Mouse (Mus musculus) cerebellum, postnatal 25 days (tissue): ENCODE data around the gene Iqgap2.
A peak's percentile ranks its signal among the peaks of the same experiment; 100 is the strongest.

ENCODE experiments used
- DNase-seq, 2 experiments: peaks; one replicate each; pipeline ENCODE4 v3.0.0; 2021; ENCODE audit warnings: mixed read lengths in 2 of 2

Gene Iqgap2

DNA sequence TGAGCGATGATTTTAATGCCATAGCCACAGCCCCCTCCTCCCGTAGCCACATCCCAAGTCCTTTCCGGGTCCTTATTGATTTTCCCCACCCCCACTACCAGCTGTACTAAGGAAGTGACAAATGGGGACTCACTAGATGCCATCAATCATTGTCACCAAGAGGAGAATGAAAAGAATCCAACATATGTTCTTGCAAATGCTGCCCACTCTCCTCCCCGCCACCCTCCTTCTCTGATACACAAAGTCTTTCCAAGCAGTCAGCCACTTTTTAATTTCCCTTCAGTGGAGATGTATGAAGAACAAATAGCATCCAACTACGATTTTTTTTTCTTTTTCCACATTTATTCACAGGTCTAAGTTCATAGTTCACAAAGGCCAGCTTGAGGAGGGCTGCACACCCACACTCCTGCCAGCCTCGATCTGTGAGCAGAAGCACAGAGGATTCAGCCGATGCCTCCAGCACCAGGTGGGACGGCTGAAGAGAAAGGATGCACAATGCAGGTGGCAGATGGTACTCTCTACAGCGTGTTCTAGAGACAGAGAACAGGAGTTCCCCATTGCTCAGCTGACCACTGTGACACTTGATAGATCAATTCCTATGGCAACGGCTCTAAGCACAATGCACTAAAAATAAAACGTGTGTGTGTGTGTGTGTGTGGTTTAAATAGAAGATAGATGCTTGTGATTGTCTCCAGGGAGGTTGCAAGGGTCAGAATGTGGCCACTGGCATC is 116.6 kb downstream of the Iqgap2 start:
- peak; percentile 53 to 61 for DNase-seq

DNA sequence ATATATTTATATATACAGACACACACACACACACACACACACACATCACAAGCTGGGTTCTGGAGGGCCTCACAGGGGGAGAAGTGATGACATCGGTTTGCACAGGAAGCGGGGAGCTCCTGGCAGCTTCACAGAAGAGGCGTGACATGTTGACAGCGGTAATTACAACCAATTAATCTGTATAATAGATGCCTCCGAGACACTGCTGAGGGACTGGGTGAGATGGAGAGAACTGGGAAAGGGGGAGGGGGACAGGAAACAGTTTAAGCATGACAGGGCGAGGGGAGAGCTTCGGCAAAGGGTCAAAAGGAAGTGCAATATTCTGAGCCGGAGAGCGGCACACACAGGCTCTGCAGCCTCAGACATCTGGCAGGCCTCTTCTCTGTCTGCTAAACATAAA is 126.7 kb downstream of the Iqgap2 start:
- no peak for DNase-seq

DNA sequence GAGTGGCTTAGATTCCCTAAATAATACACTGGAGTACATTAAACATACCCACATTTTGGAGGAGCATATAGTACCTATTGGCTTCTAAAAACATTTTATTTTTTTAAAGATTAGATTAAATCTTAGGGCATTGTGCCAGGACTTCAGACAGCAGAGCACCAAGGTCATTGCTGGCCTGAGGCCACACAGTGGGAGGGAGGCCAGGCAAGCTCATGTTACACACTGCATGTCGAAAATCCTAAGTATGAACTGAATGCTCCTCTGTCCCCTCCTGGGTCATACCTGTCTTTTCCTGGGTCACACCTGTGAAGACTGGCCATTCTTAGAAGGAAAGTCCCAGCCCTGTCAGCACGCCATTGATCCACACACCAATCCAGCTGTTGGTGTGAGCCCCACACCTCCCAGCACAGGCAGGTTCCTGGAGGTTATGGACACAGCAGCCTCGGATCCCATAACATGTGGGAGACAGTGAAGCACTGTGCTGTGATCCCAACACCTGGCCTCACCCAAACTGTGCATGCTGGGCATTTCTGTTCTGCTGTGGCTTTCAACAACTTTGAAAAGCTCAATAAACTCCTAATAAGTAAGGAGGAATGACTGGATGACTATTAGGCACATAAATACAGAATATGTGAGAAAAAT is 127.7 kb downstream of the Iqgap2 start:
- no peak for DNase-seq

DNA sequence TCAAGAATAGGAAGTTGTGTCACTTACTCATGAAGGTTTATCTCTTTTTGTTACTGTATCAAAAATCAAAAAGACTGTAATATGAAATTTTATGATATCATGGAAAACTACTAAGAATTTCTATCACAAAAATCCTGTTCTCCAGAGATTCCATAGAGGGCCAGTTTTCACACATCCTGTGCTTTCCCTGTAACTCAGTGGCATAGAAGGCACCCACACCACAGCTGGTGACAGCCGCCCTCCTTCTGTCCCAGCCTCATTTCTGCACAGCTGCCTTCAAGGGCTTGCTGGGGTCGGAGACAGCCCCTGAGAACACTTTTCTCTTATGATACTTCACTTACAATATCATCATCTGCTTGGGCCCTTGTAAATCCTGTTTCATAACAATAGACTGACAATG is 131.9 kb downstream of the Iqgap2 start:
- no peak for DNase-seq

DNA sequence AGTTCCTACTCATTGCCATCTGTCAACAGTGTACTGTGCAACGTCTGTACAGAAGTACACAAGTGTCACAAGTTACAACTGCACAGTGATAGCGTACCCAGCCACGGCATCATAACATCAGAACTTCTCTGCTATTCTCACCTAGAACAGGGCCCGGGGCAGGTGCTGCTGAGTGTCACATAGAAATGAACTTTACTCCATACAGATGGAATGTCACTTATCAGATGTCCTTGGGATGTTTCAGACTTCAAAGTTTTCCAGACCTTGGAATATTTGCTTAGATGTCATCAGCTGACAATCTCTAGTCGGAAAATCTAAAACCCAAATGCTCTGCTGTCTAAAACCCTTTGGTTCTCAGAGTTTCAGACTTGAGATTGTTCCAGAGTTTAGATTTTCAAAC is 137.4 kb downstream of the Iqgap2 start:
- DNase-seq, result no peak

DNA sequence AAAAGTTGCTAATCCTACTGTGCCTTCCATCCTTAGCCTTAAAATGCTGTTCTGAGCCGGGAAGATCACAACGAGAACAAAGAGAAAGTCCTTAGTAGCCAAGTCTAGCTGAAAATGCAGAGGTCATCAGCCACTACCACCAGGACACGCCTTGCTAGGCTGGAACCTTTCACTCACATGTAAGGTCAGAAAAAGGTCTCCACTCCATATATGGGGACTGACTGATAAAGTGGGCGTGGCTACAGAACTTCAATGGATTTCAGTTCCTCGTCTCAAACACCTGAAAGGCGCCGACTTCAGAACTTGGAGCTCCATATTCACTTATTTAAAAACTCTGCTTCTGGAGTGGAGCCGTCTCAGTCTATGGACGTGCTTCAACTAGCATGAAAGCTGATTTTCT is 139.3 kb downstream of the Iqgap2 start:
- DNase-seq, result no peak

DNA sequence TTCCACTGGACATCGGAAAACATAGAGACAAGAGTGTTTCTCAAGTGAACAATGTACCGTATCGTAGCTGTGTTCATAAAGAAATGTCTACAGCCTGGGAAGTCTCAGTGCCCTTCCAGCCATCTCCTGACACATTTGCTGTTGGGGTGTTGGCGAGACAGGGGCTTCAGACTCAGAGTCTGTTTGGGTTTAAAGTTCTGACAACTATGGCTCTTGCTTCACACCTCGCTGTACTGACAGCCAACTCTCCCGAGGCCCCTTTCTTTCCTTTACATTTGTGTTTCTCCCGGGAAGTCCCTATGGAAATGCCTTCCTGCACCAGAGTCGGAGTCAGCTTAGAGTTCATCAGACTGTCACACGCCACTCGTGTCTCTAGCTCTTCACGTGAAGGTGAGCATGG is 144.2 kb downstream of the Iqgap2 start:
- no peak for DNase-seq

DNA sequence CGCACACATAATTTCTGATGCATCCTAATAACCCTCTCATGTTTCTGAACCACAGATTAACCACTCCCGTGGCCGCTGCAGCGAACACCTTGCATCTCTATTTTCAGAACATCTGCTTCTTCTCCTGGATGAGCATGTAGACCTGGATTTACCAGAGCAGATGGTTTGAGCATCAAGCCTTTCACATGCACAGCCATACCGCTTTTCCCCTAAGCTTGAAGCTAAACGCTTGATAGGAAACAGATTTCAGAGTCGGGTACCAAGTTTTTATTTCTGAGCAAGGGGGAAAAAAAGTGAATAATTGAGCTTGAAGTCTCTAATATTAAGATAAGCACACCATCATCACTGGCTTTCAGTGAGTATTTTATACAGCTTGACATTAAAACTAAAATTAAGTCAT is 144.6 kb downstream of the Iqgap2 start:
- DNase-seq, result no peak

DNA sequence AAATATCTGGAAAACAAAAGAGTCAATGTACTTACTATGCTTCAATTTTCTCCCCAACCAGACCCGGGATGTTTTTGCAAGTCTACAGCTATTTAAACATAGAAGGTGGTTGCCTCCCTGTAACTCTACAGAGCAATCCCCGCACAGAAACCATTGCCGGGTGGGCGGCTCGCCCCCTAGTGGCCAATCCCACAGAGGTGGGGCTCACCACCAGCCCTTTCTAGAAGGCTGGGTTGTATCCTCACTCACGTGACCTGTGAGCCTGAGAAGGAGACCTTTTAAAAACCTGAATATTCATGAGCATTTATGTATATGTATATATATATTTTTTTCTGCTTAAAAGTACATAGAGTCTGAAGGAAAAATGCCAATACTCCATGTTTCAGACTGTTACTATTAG is 145.2 kb downstream of the Iqgap2 start:
- DNase-seq, result peak; percentile 53 to 76

DNA sequence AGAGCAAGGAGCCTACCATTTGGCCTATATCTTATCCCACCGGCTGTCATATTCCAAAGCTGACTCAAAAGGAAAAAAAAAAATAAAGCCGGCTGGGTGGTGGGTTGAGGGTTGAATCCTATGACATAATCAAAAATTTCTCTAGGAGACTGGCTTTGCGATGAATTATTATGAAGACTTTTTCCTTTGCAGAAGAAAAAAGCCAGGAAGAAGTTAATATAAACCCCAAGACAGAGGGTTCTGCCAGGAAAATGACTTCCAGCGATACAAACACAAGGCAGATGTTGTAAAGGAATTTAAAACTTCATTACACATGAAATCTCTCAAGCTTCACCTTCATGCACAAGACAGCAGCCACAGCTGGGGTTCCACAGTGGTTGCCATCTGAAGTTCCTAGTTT is 146.3 kb downstream of the Iqgap2 start:
- no peak for DNase-seq

DNA sequence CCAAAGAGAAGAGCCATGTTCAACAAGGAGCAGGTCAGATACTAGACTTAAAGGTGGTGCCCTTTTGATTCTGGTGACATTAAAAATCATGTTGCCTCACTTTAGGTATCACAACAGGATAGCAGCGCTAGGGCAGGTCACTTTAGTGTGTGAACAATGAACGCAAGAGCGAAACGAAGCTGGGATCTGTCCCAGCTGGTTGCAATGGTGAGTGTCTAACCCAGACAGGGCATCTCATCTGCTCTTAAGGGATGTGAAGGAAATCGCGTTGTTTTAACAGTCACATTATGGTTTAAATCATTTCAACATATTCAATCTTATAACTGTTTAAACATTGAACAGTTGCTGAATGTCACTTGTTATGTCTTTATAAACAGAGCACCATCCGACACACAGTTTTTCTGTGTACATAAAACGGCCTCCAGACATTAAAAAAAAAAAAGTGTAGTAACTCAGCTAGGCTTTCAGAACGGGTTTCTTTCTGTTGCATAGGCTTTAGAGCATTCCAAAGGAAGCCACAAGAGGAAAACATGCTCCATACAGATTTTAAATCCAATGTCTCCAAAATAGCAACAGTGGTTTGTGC is 148.7 kb downstream of the Iqgap2 start:
- no peak for DNase-seq

DNA sequence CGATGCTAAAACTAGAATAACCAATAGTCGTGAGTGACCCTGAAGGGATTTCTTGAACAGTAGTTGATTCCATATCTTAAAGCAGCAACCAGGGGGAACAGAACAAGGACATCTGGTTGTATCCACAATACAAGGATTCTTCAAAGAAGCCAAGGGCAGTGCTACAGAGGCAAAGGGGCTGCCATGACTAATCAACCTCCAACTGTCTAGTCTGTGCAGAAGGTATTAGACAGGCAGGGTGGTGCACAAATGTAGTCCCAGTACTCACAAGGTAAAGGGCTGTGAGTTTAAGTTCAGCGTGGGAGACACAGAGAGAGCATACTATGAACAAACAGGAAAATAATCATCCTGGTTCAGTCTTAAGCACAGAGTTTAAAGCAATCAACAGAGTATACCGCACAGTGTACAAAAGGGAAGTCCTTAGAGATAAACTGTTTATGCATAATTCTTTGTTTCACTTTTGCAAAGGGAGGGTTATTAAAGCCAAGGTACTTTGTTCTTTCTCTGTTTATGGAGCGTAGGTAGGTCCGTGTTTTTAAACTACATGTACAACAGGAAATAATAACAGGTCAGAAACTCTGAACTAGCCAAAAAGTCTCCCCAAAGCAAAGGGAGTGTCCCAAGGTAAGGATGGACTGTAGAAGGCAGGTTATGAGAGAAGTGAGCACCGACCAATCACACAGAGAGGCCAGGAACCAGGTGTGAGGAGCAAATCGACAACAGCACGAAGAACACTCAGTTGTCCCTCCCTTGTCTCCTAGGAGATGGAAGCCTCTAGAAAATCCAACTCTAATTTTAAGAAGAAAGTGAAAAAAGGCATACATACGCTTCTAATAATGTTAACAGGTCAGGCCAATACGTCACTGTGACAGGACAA is 149.7 kb downstream of the Iqgap2 start:
- no peak for DNase-seq

DNA sequence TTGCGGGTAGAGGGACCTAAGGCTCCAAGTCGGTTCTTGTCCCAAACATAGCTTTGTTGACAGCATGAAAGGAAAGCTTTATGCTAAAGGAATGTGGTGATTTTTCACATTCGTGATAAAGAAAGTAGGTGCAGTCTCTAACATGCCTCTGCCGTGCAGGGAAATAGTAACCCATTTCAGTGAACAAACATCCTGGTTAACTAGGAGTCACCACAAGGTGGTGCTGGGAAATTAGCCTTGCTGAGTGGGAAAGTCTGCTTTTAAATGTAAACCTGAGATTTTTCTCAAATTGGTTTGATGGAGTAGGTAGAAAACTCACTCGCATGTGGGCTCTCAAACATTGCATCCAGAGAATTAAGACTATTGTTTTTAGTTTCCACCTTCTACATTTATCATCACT is 152.1 kb downstream of the Iqgap2 start:
- peak in 1 of 2 experiments; percentile 34 for DNase-seq

DNA sequence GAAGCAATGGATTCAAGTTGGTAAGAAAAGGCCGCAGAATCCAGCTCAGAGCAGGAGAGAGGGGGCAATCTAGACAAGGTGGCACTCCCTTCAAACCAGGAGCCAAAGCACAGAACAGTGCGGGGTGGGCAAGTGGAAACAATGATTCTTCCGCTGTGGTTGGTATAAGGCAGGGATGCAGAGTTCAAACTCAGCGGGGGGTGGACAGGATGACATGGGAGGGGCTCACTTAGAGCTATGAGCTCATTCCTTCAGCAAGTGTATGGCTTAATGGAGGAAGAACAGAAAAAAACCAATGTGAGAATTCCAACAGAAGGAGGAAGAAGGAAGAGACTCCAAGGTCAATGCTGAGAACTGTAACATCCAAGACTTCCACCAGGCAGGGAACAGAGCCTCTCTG is 161.2 kb downstream of the Iqgap2 start:
- no peak for DNase-seq

DNA sequence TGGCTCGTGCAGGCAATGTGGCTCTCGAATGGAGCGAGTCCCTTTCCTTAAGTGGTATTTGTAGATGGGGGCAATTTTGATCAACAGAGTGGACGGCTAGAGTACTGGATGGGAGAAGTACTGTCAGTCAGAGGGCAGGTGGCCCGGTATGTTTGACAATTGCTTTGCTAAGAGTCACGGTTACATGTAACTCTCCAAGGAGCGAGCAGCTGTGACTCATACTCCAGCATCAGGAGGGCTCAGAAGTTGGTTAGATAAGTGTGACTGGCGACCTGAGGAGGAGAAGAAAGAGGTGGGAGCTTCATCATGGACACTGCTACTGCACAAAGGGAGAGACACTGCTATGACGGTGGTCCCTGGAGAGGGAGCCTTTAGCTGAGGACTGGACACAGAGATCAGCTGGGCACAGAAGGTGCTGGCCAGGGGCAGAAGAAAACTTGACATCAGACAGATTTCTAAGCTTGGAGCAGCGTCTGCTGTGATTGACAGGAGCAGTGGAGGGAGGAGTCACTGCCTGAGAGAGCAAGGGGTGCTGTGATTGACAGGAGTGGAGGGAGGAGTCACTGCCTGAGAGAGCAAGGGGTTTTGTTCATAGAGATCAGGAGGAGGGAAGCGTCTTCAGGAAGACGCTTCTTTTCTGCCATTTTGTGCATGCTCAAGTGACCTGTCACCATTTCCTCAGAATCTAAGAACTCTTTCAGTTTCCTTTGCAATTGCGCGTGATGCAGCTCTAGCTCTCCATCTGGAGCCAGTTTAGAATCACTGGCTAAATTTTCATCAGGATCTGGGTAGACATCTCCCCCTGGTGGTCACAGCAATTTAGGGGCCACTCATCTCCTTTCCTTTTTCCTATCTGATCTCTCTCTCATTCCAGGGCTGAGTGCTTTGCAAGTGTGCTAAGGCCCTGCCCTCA is 172.1 kb downstream of the Iqgap2 start:
- peak; percentile 69 to 74 for DNase-seq

DNA sequence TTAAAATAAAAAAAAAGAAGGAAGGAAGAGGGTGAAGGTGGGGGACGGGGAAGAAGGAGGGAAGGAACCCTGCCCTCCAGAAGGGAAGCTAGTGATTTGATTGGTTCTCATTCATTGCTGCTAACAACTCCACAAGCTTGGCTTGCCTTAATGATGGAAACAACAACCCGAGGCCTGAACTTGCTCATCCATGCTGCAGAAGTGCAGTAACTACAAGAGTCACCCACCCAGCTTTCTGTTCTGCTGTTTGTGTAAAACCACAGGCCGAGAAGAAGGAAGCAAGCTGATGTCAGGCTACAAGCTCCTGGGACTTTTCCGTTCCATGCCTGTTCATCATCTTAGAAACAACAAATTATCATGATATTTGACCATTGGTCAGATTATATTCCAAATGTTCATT is 176.4 kb downstream of the Iqgap2 start:
- no peak for DNase-seq

DNA sequence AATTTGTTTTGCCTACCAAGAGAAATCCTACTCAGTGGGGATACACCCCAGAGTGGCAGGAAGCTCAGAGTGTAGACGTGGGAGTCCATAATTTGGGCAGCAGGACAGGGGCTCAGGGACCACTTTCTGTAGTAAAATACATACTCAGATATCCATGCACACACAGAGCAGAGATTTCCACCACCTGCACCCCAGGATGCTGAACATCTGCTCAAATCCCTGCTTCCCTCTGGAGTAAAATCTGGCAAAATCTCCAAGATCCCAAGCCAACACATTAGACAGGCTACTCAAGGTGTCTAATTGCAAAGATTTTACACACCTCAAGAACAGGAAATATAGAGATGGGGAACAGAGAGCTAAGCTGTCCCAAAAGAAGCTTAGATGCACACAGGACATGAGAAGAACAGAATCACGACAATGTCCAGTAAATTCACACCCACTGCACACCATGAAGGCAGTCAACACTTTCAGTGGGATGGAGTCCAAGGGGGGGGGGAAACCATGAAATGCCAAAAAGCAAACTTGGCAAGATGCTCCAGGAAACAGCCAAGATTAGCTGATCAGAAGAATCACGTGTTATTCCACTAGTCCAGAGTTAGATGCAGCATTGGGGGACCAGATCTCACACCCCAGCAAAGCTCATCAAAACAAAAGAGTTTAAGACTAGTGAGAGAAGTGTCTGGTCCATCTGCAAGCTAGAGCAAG is 177.3 kb downstream of the Iqgap2 start:
- DNase-seq, result no peak

DNA sequence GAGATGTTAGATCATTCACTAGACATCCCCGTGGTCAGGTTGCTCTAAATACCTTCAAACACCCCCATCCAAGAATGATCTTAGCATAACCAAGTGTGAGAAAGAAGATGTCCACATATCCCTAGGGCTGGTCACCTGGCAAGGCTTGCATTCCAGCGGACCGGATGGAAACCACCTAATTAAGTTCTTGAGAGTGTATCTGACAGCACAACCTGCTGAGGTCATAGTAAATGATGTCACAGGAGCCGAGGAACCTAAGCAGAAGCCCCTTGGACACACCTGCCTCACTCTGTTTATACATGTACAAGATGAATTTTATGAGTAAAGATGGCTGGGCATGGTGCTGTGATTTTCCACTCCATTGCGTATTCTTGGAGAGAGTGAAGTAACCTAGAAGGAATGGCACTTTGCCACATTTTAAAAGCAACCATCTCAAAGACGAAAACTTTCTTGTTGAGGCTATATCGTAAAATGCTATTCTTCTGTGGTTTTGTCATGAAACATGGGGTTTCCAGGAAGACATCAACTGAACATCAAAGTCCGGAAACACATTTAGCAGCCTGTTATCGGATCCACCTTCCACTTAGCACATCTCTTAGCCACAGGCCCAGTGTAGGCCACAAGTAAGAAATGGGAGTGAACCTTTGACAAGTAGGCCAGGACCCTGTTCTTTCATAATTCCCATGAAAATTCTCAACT is 179.0 kb downstream of the Iqgap2 start:
- no peak for DNase-seq

DNA sequence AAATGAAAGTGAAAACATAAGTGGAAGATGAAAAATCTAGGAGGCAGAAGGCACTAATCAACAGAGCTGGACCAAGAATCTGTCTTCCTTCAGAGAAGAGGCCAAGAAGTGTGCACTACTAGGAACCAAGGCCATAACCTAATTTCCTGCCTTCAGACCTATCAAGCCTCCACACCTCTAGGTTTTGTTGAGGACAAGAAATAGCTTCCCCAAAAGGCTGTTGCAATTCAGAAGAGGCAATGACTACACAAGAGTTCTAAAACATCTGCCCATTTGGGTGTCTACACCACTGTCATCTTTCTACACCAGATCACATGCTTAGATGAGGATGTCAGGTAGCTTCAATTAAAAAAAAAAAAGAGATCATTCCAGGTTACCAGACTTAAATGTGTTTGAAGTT is 179.7 kb downstream of the Iqgap2 start:
- DNase-seq, result no peak

DNA sequence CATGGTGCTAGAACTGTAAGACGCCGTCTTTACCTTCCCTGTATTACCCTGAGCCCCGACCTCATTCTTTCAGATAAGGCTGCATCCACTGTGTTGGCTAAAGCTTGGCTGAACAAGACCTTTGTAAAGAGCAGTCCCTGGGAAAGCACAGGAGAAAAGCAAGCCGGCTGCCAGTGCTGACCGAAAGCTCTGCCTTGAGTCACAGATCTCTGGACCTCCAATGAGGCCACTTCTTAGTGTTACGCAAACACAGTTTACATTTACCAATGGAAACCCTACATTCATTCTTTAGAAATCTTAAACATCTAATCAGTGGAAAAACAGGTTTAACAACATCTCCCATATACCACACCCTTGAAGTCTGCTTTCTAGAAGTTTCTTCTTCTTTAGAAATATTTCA is 186.1 kb downstream of the Iqgap2 start:
- DNase-seq, result no peak

DNA sequence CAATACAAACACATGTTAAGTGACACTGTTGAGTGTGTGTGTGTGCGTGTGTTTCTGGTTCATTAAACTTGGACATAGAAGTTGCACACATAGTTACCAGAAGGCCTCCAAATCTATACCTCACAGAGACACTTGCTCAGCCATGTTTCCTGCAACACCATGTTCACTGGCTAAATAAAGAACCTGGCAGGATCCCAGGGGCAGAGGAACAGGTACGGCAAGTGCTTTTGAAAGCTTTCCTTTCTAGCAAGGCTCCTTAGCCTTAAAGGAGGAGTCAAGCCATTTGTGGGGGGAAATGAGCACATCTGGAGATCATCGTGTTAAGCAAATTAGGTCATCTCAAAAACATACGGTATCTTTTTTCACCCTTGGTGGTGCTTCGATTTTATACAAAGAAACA is 188.3 kb downstream of the Iqgap2 start:
- no peak for DNase-seq
